ENCODE assay signal across 9 mouse cellular contexts in the genomic region with DNA sequence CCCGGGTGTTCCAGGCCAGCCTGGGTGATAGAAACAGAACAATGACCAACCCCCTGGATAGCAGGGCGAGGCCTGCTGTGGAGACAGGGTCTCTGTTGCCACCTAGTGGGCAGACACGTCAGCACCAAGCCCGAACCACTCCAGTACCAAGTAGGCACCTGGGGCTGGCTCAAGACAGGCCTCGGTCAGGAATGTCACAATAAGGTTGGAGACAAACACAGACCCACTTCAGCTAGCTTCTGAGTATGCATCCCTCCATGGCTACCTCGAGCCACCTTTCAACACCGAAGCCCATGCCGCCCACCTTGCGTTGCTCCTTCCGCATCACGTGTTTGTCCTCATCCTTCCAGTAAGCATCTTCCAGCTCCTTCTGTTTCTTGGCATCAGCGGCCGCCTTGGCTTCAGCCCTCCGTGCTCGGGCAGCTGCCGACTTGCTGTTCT. TPM values are rescaled to one million over a fixed set of nuclear protein-coding genes. Genes with fewer than 3 reads are reported as not detected.
A peak's percentile ranks its signal among the peaks of the same experiment; 100 is the strongest.
DNase-seq lines count a peak whose midpoint lies in the region; ATAC-seq and TF ChIP-seq lines count a peak whose summit lies in the region.
"Had no signal": no experiment of that assay in that cellular context is flagged by ENCODE, and none has a peak within 500 bp of the region (broad histone marks: within the 10 kb centered on the region; RNA-seq: fewer than 3 reads in every experiment).

No protein-coding gene starts in this region.

- H3K9ac ChIP-seq in hindbrain, embryonic 16.5 days (ENCODE audit: low read depth, low read length) = peak overlapping the region; percentile 44; the same call in 1 of the 2 replicates

- peak; percentile 93 for DNase-seq in ZHBTc4 (ENCODE audit: low read depth, low spot score)
- peak; percentile 87 for DNase-seq in cerebellum, postnatal 14 days
- peak; percentile 66 to 71 for DNase-seq in frontal cortex, postnatal 14 days (ENCODE audit: low spot score in 2 of 2)
- DNase-seq in left cerebral cortex, adult 2 months (ENCODE audit: extremely low spot score in 1 of 2, low spot score in 2 of 2) = peak; percentile 78
- DNase-seq in right cerebral cortex, postnatal 10 days (ENCODE audit: low spot score in 2 of 2) = peak; percentile 88 to 89
- DNase-seq in yolk sac, embryonic 10.5 days (ENCODE audit: low spot score) = peak; percentile 60

- TF ChIP-seq CTCF in left cerebral cortex, adult 2 months (IDR thresholded peaks at IDR 0.05) = peak; percentile 94

- H3K27ac ChIP-seq in hindbrain, embryonic 16.5 days (ENCODE audit: low read depth, low read length) = peak overlapping the region; percentile 10
- H3K27ac ChIP-seq in left cerebral cortex, adult 2 months = peak overlapping the region; percentile 37
- H3K27ac ChIP-seq: macrophage had no signal

- H3K9me3 ChIP-seq in hindbrain, embryonic 16.5 days (ENCODE audit: control insufficient read depth, low read length) = no peaks in the 10 kb centered on the region
- H3K9me3 ChIP-seq in megakaryocyte, embryonic 14.5 days = no peaks in the 10 kb centered on the region

- 0 out of 2 replicates have a peak, but pooled peaks cover 2% of the 10 kb centered on the region for H3K36me3 ChIP-seq in hindbrain, embryonic 16.5 days (ENCODE audit: control insufficient read depth, insufficient read depth, low read length)
- peaks cover 36% of the 10 kb centered on the region for H3K36me3 ChIP-seq in megakaryocyte, embryonic 14.5 days (replicated peaks; ENCODE audit: low read length)

- H3K4me1 ChIP-seq in hindbrain, embryonic 16.5 days (ENCODE audit: control insufficient read depth, insufficient read depth, low read depth, low read length) = peaks cover 32% of the 10 kb centered on the region
- H3K4me1 ChIP-seq in megakaryocyte, embryonic 14.5 days = peaks cover 74% of the 10 kb centered on the region

- intact Hi-C loops in left cerebral cortex, adult 2 months (cut with DNase I) = loop anchor here (1.0 kb wide), 1 partner anchor 25 kb away; no protein-coding TSS in a partner anchor

- no peaks in the 10 kb centered on the region for H3K27me3 ChIP-seq in hindbrain, embryonic 16.5 days (replicated peaks; ENCODE audit: control insufficient read depth, insufficient read depth, low read length)
- peaks cover 4% of the 10 kb centered on the region for H3K27me3 ChIP-seq in megakaryocyte, embryonic 14.5 days (replicated peaks)

- H3K4me3 ChIP-seq in hindbrain, embryonic 16.5 days (ENCODE audit: low read length) = no peak overlapping the region
- no peak overlapping the region for H3K4me3 ChIP-seq in left cerebral cortex, adult 2 months
- peak overlapping the region; percentile 14 for H3K4me3 ChIP-seq in megakaryocyte, embryonic 14.5 days (replicated peaks)

- H3K4me2 ChIP-seq in hindbrain, embryonic 16.5 days (ENCODE audit: low read length) = no peak overlapping the region

- 0 out of 2 replicates have a peak, but pooled peaks have one; percentile 7 for ATAC-seq in hindbrain, embryonic 16.5 days

- 46% methylated on average over 16 of the region's 16 CpGs for WGBS in hindbrain, embryonic 16.5 days

RNA-seq across cellular contexts. Expression of a gene that starts 4.1 kb away (rescaled TPM):
- polyA plus RNA-seq in hindbrain, embryonic 16.5 days (2015; fragmentation: Nextera tagmentation; extraction: Ambion mirVana) = 168 and 190 TPM in 2 replicates
- total RNA-seq in left cerebral cortex, adult 2 months (2021) = 10 to 100 TPM; 94.8 to 99.0 TPM
- 92.6 and 282 TPM in 2 replicates for polyA plus RNA-seq in megakaryocyte, embryonic 14.5 days (2012; ENCODE audit: insufficient read depth, low replicate concordance)

RNA-seq across cellular contexts. Expression of a gene that starts 6.6 kb away (rescaled TPM):
- polyA plus RNA-seq in hindbrain, embryonic 16.5 days (2015; fragmentation: Nextera tagmentation; extraction: Ambion mirVana) = 16.3 and 18.5 TPM in 2 replicates
- total RNA-seq in left cerebral cortex, adult 2 months (2021) = 10 to 100 TPM; 20.0 to 20.4 TPM
- polyA plus RNA-seq in megakaryocyte, embryonic 14.5 days (2012; ENCODE audit: insufficient read depth, low replicate concordance) = 3.4 and 11.8 TPM in 2 replicates

RNA-seq across cellular contexts. Expression of a gene that starts 22.9 kb away (rescaled TPM):
- 2.4 and 3.1 TPM in 2 replicates for polyA plus RNA-seq in hindbrain, embryonic 16.5 days (2015; fragmentation: Nextera tagmentation; extraction: Ambion mirVana)
- 10 to 100 TPM in 1 of 2 experiments, 1 to 10 TPM in 1; 9.9 to 10.3 TPM for total RNA-seq in left cerebral cortex, adult 2 months (2021)
- polyA plus RNA-seq in megakaryocyte, embryonic 14.5 days (2012; ENCODE audit: insufficient read depth, low replicate concordance) = 0.13 and 1.5 TPM in 2 replicates
- polyA plus RNA-seq: macrophage had no signal

RNA-seq across cellular contexts. Expression of a gene that starts 27.6 kb away (rescaled TPM):
- polyA plus RNA-seq in hindbrain, embryonic 16.5 days (2015; fragmentation: Nextera tagmentation; extraction: Ambion mirVana) = 1,821 and 2,018 TPM in 2 replicates
- 100 to 1,000 TPM; 588 to 633 TPM for total RNA-seq in left cerebral cortex, adult 2 months (2021)
- polyA plus RNA-seq in megakaryocyte, embryonic 14.5 days (2012; ENCODE audit: insufficient read depth, low replicate concordance) = 4,812 and 7,707 TPM in 2 replicates

RNA-seq across cellular contexts. Expression of a gene that starts 30.1 kb away (rescaled TPM):
- polyA plus RNA-seq in hindbrain, embryonic 16.5 days (2015; fragmentation: Nextera tagmentation; extraction: Ambion mirVana) = 6.8 and 7.9 TPM in 2 replicates
- 10 to 100 TPM; 19.5 to 20.7 TPM for total RNA-seq in left cerebral cortex, adult 2 months (2021)
- 30.6 and 35.6 TPM in 2 replicates for polyA plus RNA-seq in megakaryocyte, embryonic 14.5 days (2012; ENCODE audit: insufficient read depth, low replicate concordance)
